Mouse (Mus musculus): ENCODE data around the gene Gm42906.

DNA sequence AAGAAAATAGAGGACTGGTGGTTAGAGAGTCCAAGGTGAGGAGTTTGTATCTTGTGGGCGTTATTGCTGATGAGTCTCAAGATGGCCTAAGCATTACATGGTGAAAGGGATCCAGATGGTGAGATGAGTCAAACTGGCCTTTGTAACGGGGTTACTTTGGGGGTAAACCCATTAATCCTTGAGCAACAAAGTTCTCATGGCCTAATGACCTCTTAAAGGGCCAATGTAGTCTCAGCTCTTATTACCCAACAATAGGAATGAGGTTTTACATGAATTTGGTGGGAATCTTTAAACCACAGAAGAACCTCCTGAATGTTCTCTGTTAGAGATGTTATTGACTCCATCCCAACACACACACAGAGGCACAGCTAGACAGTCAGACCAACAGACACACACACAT lies 179.9 kb downstream of the Gm42906 start:
- TF ChIP-seq CTCF (IDR thresholded peaks at IDR 0.05; ENCODE audit: low read depth) (no peak), EP300 (IDR thresholded peaks at IDR 0.05; ENCODE audit: low read depth) (no peak)

Data from liver, postnatal 0 days (tissue).